Mouse (Mus musculus) liver, adult 2 months (tissue): ENCODE measurements around the gene Elmo2.

Experiments
- CTCF ChIP-seq: fragments of 200-500 bp; IDR thresholded peaks from 2 replicates; pipeline ENCODE4 v1.5.1; 2011; ENCODE audit warnings: low read depth, low read length, control low read depth
- POLR2A ChIP-seq: fragments of 200-500 bp; IDR thresholded peaks from 2 replicates; pipeline ENCODE4 v1.6.1; 2011; ENCODE audit warnings: low read length, control low read depth; ENCODE audit not compliant: insufficient read depth; ENCODE audit errors: extremely low read depth

DNA sequence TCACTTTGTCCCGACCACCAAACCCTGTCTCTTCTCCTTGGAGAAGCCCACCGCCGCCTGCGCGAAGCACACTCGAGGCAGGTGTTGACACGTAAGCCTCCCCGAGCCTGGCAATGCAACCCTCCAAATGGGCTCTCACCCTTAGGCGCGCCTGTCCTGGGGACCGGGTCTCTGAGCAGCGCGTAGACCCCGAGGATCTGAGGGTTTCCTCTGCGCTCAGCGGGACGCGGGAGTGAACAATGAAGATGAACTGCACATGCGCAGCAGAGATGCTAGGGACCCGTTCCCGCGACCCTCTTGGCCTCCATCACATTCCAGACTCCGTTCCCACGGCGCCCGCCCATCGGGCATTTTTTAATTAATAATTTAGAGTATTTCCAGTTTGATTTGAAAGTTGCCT, 42.2 kb upstream of the Elmo2 start, which contains the start of gene Zfp663:
- TF ChIP-seq CTCF (no peak), POLR2A (no peak)
